Comparison of ENCODE assay signal across 7 mouse cellular contexts in the genomic region with DNA sequence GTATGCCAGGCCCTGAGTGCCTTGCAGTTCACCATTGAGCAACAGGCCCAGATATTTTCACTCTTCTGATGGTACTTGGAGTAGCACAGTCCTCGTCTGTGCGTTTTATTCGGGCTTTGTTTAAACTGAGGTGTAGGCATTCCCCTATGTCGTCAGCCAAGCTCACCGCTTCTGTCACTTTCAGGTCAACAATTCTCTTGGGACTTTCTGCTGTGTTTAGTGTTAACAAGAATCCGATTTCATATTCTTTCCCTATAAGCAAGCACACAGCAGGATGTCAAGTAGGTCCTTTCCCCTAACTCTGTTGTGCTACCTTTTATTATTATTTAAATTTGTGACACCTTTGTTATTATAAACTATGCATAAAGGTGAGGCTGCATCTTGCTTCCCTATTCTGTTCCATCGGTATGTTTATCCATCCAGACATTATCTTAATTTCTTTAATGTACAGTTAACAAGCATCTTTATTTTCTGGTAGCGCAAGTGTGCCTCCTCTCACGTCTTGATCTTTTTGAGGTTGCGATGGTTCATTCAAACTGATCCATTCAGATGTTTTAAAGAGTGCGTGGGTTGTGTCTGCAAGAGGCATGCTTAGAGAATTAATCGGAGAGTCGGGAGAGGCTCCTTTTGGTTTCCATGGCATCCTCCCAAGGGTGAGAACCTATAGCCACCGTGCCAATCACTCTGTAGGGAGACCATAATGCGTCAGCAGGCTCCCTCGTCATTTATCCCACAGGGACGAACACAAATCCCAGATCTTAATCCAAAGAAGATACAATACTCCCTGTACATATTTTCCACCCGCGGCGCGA. TPM values are rescaled to one million over a fixed set of nuclear protein-coding genes. Genes with fewer than 3 reads are reported as not detected.
DNase-seq lines count a peak whose midpoint lies in the region; ATAC-seq and TF ChIP-seq lines count a peak whose summit lies in the region.

No protein-coding gene starts in this region.

- H3K9ac ChIP-seq in lung, embryonic 16.5 days (ENCODE audit: low read length): peak overlapping the region; percentile 78
- H3K9ac ChIP-seq in embryonic facial prominence, embryonic 13.5 days: peak overlapping the region; percentile 70
- H3K9ac ChIP-seq in hindbrain, postnatal 0 days (replicated peaks; ENCODE audit: low read length): peak overlapping the region; percentile 60
- peak overlapping the region; percentile 59 for H3K9ac ChIP-seq in neural tube, embryonic 12.5 days

- H3K4me1 ChIP-seq in lung, embryonic 16.5 days (replicated peaks; ENCODE audit: control insufficient read depth, insufficient read depth, low read length): peaks cover 16% of the 10 kb centered on the region
- H3K4me1 ChIP-seq in embryonic facial prominence, embryonic 13.5 days: peaks cover 14% of the 10 kb centered on the region
- peaks cover 8% of the 10 kb centered on the region; the same call in 1 of the 2 replicates for H3K4me1 ChIP-seq in hindbrain, postnatal 0 days (ENCODE audit: insufficient read depth, low read length)
- peaks cover 18% of the 10 kb centered on the region for H3K4me1 ChIP-seq in neural tube, embryonic 12.5 days

- H3K4me3 ChIP-seq in lung, embryonic 16.5 days (ENCODE audit: low read length): peak overlapping the region; percentile 82
- H3K4me3 ChIP-seq in embryonic facial prominence, embryonic 13.5 days: peak overlapping the region; percentile 71
- H3K4me3 ChIP-seq in hindbrain, postnatal 0 days (ENCODE audit: low read length): peak overlapping the region; percentile 78
- peak overlapping the region; percentile 65 for H3K4me3 ChIP-seq in neural tube, embryonic 12.5 days

- H3K27ac ChIP-seq in lung, embryonic 16.5 days (ENCODE audit: low read length): peak overlapping the region; percentile 86
- peak overlapping the region; percentile 96 for H3K27ac ChIP-seq in embryonic facial prominence, embryonic 13.5 days
- peak overlapping the region; percentile 91 for H3K27ac ChIP-seq in hindbrain, postnatal 0 days
- no peak overlapping the region for H3K27ac ChIP-seq in neural tube, embryonic 12.5 days

- H3K27me3 ChIP-seq in lung, embryonic 16.5 days (ENCODE audit: control insufficient read depth, insufficient read depth, low read depth, low read length): no peaks in the 10 kb centered on the region
- no peaks in the 10 kb centered on the region for H3K27me3 ChIP-seq in embryonic facial prominence, embryonic 13.5 days
- H3K27me3 ChIP-seq in hindbrain, postnatal 0 days (ENCODE audit: insufficient read depth, low read length): no peaks in the 10 kb centered on the region
- H3K27me3 ChIP-seq in neural tube, embryonic 12.5 days (replicated peaks): no peaks in the 10 kb centered on the region

- DNase-seq in lung, adult 18-20 months: no peak
- peak; percentile 69 for DNase-seq in hindbrain, postnatal 0 days (ENCODE audit: low spot score)
- no peak for DNase-seq in urinary bladder, postnatal 10 days (ENCODE audit: low spot score)

- H3K9me3 ChIP-seq in lung, embryonic 16.5 days (ENCODE audit: control insufficient read depth, low read length): no peaks in the 10 kb centered on the region
- no peaks in the 10 kb centered on the region for H3K9me3 ChIP-seq in embryonic facial prominence, embryonic 13.5 days
- H3K9me3 ChIP-seq in hindbrain, postnatal 0 days (ENCODE audit: low read length): no peaks in the 10 kb centered on the region
- no peaks in the 10 kb centered on the region for H3K9me3 ChIP-seq in neural tube, embryonic 12.5 days

- WGBS in lung, embryonic 16.5 days: 16% methylated on average over 21 of the region's 21 CpGs
- WGBS in embryonic facial prominence, embryonic 13.5 days: 21% methylated on average over 21 of the region's 21 CpGs
- 15% methylated on average over 21 of the region's 21 CpGs for WGBS in hindbrain, postnatal 0 days
- WGBS in neural tube, embryonic 12.5 days: 19% methylated on average over 21 of the region's 21 CpGs

- 0 out of 2 replicates have a peak, but pooled peaks have one; percentile 0 for ATAC-seq in lung, embryonic 16.5 days (ENCODE audit: low read depth)
- ATAC-seq in embryonic facial prominence, embryonic 13.5 days (ENCODE audit: insufficient number of reproducible peaks, insufficient read depth, low FRiP score, low TSS enrichment, low read depth): no peak
- ATAC-seq in hindbrain, postnatal 0 days: no peak; the same call in 1 of the 2 replicates
- no peak for ATAC-seq in neural tube, embryonic 12.5 days (ENCODE audit: low FRiP score, low read depth)
- no peak for ATAC-seq in megakaryocyte-erythroid progenitor cell, adult 5-6 weeks (replicated peaks; ENCODE audit: low FRiP score, low TSS enrichment, poor library complexity, severe bottlenecking)

- no peak for TF ChIP-seq CTCF in hindbrain, postnatal 0 days (IDR thresholded peaks at IDR 0.05; ENCODE audit: low read depth)

- peak overlapping the region; percentile 64 for H3K4me2 ChIP-seq in lung, embryonic 16.5 days (ENCODE audit: low read depth, low read length)
- peak overlapping the region; percentile 74 for H3K4me2 ChIP-seq in embryonic facial prominence, embryonic 13.5 days
- H3K4me2 ChIP-seq in hindbrain, postnatal 0 days (ENCODE audit: low read depth, low read length): peak overlapping the region; percentile 85
- peak overlapping the region; percentile 73 for H3K4me2 ChIP-seq in neural tube, embryonic 12.5 days (replicated peaks)

- no peaks in the 10 kb centered on the region for H3K36me3 ChIP-seq in lung, embryonic 16.5 days (ENCODE audit: control insufficient read depth, insufficient read depth, low read length)
- H3K36me3 ChIP-seq in embryonic facial prominence, embryonic 13.5 days: no peaks in the 10 kb centered on the region
- H3K36me3 ChIP-seq in hindbrain, postnatal 0 days (ENCODE audit: insufficient read depth, low read length): no peaks in the 10 kb centered on the region
- H3K36me3 ChIP-seq in neural tube, embryonic 12.5 days: no peaks in the 10 kb centered on the region

RNA-seq across cellular contexts. Expression of gene Abi3, which starts 15.6 kb away (rescaled TPM):
- 16.0 and 18.1 TPM in 2 replicates for polyA plus RNA-seq in lung, embryonic 16.5 days (2015; fragmentation: Nextera tagmentation; extraction: Ambion mirVana)
- polyA plus RNA-seq in embryonic facial prominence, embryonic 13.5 days (2015; fragmentation: Nextera tagmentation; extraction: Ambion mirVana): 4.4 and 7.9 TPM in 2 replicates
- 1.9 and 3.2 TPM in 2 replicates for total RNA-seq in hindbrain, postnatal 0 days (2014; rRNA removed)
- 1.6 and 3.1 TPM in 2 replicates for polyA plus RNA-seq in hindbrain, postnatal 0 days (2015; fragmentation: Nextera tagmentation; extraction: Ambion mirVana)
- polyA plus RNA-seq in neural tube, embryonic 12.5 days (2016; fragmentation: Nextera tagmentation; extraction: Ambion mirVana): 3.1 and 4.7 TPM in 2 replicates
- 5.9 and 8.9 TPM in 2 replicates for total RNA-seq in megakaryocyte-erythroid progenitor cell, adult 5-6 weeks (2014; fragmentation: Nextera tagmentation)
- total RNA-seq in megakaryocyte-erythroid progenitor cell, adult 5-6 weeks (2017): 3.4 and 5.7 TPM in 2 replicates

RNA-seq across cellular contexts. Expression of gene Gngt2, which starts 20.9 kb away (rescaled TPM):
- 21.7 and 28.2 TPM in 2 replicates for polyA plus RNA-seq in lung, embryonic 16.5 days (2015; fragmentation: Nextera tagmentation; extraction: Ambion mirVana)
- polyA plus RNA-seq in embryonic facial prominence, embryonic 13.5 days (2015; fragmentation: Nextera tagmentation; extraction: Ambion mirVana): 12.9 and 13.3 TPM in 2 replicates
- total RNA-seq in hindbrain, postnatal 0 days (2014; rRNA removed): 0.63 TPM in 1 of 2 replicates, not detected in the other
- polyA plus RNA-seq in hindbrain, postnatal 0 days (2015; fragmentation: Nextera tagmentation; extraction: Ambion mirVana): 2.9 and 3.9 TPM in 2 replicates
- polyA plus RNA-seq in neural tube, embryonic 12.5 days (2016; fragmentation: Nextera tagmentation; extraction: Ambion mirVana): 4.9 and 5.3 TPM in 2 replicates
- 4.4 and 5.0 TPM in 2 replicates for total RNA-seq in megakaryocyte-erythroid progenitor cell, adult 5-6 weeks (2014; fragmentation: Nextera tagmentation)
- 4.0 and 4.6 TPM in 2 replicates for total RNA-seq in megakaryocyte-erythroid progenitor cell, adult 5-6 weeks (2017)

RNA-seq across cellular contexts. Expression of gene Phospho1, which starts 33.6 kb away (rescaled TPM):
- polyA plus RNA-seq in lung, embryonic 16.5 days (2015; fragmentation: Nextera tagmentation; extraction: Ambion mirVana): 0.47 and 1.7 TPM in 2 replicates
- polyA plus RNA-seq in embryonic facial prominence, embryonic 13.5 days (2015; fragmentation: Nextera tagmentation; extraction: Ambion mirVana): 2.3 and 4.6 TPM in 2 replicates
- total RNA-seq in hindbrain, postnatal 0 days (2014; rRNA removed): 5.2 and 6.3 TPM in 2 replicates
- polyA plus RNA-seq in hindbrain, postnatal 0 days (2015; fragmentation: Nextera tagmentation; extraction: Ambion mirVana): 0.59 TPM in 1 of 2 replicates, not detected in the other
- polyA plus RNA-seq in neural tube, embryonic 12.5 days (2016; fragmentation: Nextera tagmentation; extraction: Ambion mirVana): not detected in 2 replicates
- 5.6 and 7.5 TPM in 2 replicates for total RNA-seq in megakaryocyte-erythroid progenitor cell, adult 5-6 weeks (2014; fragmentation: Nextera tagmentation)
- total RNA-seq in megakaryocyte-erythroid progenitor cell, adult 5-6 weeks (2017): 0.56 and 3.2 TPM in 2 replicates

RNA-seq across cellular contexts. Expression of gene B4galnt2, which starts 56.8 kb away (rescaled TPM):
- 0.16 and 0.50 TPM in 2 replicates for polyA plus RNA-seq in lung, embryonic 16.5 days (2015; fragmentation: Nextera tagmentation; extraction: Ambion mirVana)
- polyA plus RNA-seq in embryonic facial prominence, embryonic 13.5 days (2015; fragmentation: Nextera tagmentation; extraction: Ambion mirVana): 0.11 and 0.45 TPM in 2 replicates
- total RNA-seq in hindbrain, postnatal 0 days (2014; rRNA removed): not detected in 2 replicates
- not detected in 2 replicates for polyA plus RNA-seq in hindbrain, postnatal 0 days (2015; fragmentation: Nextera tagmentation; extraction: Ambion mirVana)
- polyA plus RNA-seq in neural tube, embryonic 12.5 days (2016; fragmentation: Nextera tagmentation; extraction: Ambion mirVana): 0.11 TPM in 1 of 2 replicates, not detected in the other
- not detected in 2 replicates for total RNA-seq in megakaryocyte-erythroid progenitor cell, adult 5-6 weeks (2014; fragmentation: Nextera tagmentation)
- not detected in 2 replicates for total RNA-seq in megakaryocyte-erythroid progenitor cell, adult 5-6 weeks (2017)
